Mouse (Mus musculus): ENCODE data around the gene Tmem190. TPM values are rescaled to one million over a fixed set of nuclear protein-coding genes. Genes with fewer than 3 reads are reported as not detected.

The Tmem190 gene
- not detected in 2 replicates for polyA plus RNA-seq (2012; rRNA removed)

DNA sequence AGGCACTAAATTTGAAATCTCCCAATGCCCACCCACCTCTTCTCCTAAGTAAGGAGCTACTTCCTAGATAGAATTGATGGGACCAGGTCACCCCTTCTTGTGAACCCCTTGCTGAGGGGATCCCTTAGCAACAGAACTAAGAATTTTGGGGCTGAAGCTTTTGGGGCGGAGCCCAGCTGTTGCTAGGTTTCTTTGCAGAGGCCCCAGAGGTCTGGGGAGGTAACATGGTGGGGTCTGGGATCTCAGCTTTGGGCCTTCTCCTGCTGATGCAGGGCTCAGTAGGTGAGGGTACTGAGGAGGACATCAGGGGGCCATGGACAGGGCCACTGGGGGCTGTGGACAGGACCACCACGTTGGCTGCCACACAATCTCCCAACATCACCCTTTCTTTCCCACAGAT is at the start of gene Tmem190, which contains the start of gene Il11:
TSS of gene Tmem190 (plus strand) at position 179 of the 400 bp plus-strand sequence.
TSS of gene Il11 (minus strand) at position 101 of the 400 bp plus-strand sequence.
- Histone ChIP-seq H3K27ac (ENCODE audit: insufficient read depth, low read length) (no peak within 1 kb of the TSS), H3K4me1 (ENCODE audit: control insufficient read depth, insufficient read depth, low read length) (no peaks in the 10 kb centered on the region), H3K4me3 (ENCODE audit: insufficient read depth, low read length) (no peak within 1 kb of the TSS)
- TF ChIP-seq CTCF (IDR thresholded peaks at IDR 0.05; ENCODE audit: extremely low read depth, insufficient read depth, low read length) = no peak
- no peak for TF ChIP-seq POLR2A (IDR thresholded peaks at IDR 0.05; ENCODE audit: extremely low read depth, insufficient read depth, low read length)

DNA sequence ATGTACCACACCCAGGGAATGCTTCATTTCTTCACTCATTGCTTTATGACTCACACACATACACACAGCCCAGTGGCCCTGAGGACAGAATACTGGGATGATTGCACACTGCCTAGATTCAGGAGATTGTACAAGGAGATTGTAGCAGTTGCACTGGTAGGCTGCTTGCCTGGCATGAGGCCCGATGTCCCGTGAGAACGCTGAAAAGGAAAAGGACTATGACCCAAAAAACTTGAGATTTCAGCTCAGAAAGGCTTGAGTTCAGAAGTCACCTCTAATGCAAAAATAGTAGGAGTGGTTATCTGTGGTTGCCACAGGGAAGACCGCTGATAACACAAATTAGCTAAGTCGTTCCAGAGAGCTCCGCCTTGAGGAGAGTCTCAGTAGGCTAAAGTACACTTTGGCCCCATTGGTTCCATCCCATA is 49.8 kb upstream of the Tmem190 start:
- no peak overlapping the region for H3K4me3 ChIP-seq (ENCODE audit: insufficient read depth, low read length)
- H3K4me1 ChIP-seq (ENCODE audit: control insufficient read depth, insufficient read depth, low read length) = no peaks in the 10 kb centered on the region
- no peak for TF ChIP-seq CTCF (IDR thresholded peaks at IDR 0.05; ENCODE audit: extremely low read depth, insufficient read depth, low read length)
- no peak for TF ChIP-seq POLR2A (IDR thresholded peaks at IDR 0.05; ENCODE audit: extremely low read depth, insufficient read depth, low read length)
- H3K27ac ChIP-seq (ENCODE audit: insufficient read depth, low read length) = no peak overlapping the region

DNA sequence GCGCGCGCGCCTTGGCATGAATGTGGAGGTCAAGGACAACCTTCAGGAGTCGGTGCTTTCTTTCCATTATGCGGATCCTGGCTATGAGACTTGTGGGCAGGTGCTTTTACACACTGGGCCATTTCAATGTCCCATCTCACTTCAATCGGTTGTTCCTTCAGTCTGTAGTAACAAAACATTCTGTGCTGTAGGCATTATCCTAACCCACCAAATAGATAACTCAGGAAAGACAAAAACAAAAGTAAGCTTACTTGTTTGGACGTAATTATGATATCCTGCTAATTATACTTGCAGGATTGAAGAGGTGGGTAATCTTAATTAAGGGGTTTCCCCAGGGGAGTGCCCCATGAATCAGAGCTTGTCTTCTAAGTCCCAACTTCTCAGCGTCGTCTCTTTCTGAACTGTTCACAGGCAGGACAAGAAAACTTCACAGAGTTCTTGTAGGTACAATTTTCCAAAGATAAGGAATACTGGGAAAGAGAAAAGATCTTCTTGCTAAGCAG is 43.6 kb upstream of the Tmem190 start:
- H3K4me3 ChIP-seq (ENCODE audit: insufficient read depth, low read length) = no peak overlapping the region; the same call in 1 of the 2 replicates
- 0 out of 2 replicates have a peak, but pooled peaks cover 3% of the 10 kb centered on the region for H3K4me1 ChIP-seq (ENCODE audit: control insufficient read depth, insufficient read depth, low read length)
- H3K27ac ChIP-seq (ENCODE audit: insufficient read depth, low read length) = no peak overlapping the region
- TF ChIP-seq CTCF (IDR thresholded peaks at IDR 0.05; ENCODE audit: extremely low read depth, insufficient read depth, low read length) (no peak), POLR2A (IDR thresholded peaks at IDR 0.05; ENCODE audit: extremely low read depth, insufficient read depth, low read length) (no peak)

DNA sequence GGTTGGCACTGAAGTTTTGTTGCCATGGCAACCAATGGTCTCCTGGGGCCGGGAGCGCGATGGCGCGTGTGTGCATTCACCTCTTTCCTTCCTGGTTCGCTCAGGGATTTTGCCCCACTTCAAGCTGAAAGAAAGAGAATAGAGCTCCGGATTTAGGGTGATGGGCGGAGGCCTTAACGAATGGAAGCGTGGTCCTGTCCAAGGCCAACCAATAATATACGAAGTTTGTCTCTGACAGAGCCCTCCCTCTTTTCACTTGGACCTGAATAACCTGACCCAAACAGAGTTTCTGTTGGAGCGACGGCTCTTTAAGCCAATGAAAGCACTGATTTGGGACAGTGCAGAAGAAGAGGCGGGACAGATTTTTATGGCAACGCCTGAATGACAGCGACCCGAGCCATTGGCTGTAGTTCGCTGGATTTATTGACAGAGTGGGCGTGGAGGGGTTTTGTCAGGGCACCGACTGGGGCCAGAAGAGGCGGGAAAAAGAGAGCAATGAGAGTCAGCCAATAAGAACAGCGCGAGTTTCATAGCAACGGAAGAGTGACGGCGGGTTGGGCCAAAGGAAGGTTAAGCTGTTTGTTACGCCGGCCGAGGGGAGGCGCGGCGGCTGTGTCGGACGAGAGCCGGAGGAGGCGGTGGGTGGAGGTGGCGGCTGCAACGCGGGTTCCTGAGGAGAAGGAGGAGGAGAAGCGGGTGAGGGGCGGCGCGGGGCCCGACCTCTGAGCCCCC is 43.0 kb upstream of the Tmem190 start, which contains the start of gene Kmt5c:
TSS of gene Kmt5c (plus strand) at position 572 of the 732 bp plus-strand sequence.
- Histone ChIP-seq H3K4me3 (ENCODE audit: insufficient read depth, low read length) (peak within 1 kb of the TSS; percentile 64), H3K4me1 (ENCODE audit: control insufficient read depth, insufficient read depth, low read length) (0 out of 2 replicates have a peak, but pooled peaks cover 3% of the 10 kb centered on the region), H3K27ac (ENCODE audit: insufficient read depth, low read length) (peak within 1 kb of the TSS; percentile 82)
- TF ChIP-seq CTCF (IDR thresholded peaks at IDR 0.05; ENCODE audit: extremely low read depth, insufficient read depth, low read length) (no peak), POLR2A (IDR thresholded peaks at IDR 0.05; ENCODE audit: extremely low read depth, insufficient read depth, low read length) (peak; percentile 80)

DNA sequence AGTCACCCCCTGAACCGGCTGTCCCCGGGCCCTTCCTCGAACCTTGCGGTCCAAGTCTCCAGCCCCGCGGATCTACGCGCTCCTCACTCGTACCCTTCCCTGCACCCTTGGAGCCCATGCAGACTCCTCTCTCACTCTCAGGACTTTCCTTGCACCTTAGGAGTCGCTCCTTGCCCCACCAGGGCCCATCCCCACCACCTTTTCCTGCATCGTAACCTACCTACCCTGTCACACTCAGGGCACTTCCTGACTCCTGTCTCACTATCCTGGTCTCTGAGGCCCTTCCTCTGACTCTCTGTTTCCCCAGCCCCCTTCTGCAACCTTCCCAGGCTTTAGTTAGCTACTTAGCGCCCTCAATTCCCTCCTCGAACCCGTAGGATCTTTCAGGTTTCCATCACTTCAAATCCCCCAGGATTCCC is 42.4 kb upstream of the Tmem190 start:
- no peak for TF ChIP-seq CTCF (IDR thresholded peaks at IDR 0.05; ENCODE audit: extremely low read depth, insufficient read depth, low read length)
- no peak for TF ChIP-seq POLR2A (IDR thresholded peaks at IDR 0.05; ENCODE audit: extremely low read depth, insufficient read depth, low read length)
- Histone ChIP-seq H3K4me1 (ENCODE audit: control insufficient read depth, insufficient read depth, low read length) (0 out of 2 replicates have a peak, but pooled peaks cover 3% of the 10 kb centered on the region), H3K27ac (ENCODE audit: insufficient read depth, low read length) (peak overlapping the region; percentile 82), H3K4me3 (ENCODE audit: insufficient read depth, low read length) (peak overlapping the region; percentile 64)

DNA sequence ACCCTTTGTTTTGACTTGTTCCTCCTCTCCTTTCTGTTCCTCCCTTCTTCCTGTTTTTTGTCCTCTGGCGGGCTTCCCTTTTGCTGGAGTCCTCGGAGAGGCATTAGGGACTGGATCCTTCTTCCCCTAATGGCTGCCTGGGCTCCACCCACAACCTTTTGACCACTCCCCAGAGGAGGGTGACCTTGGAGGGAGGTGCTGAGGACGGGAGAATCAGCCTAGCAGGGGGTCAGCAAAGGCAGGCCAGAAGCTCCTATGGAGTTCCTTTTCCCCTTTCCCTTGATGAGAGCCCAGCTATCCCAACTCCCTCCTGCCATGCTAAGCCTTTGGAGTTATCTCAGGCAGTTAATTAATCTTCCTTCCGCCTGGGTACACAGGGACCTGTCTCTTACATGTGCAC is 41.6 kb upstream of the Tmem190 start:
- Histone ChIP-seq H3K4me3 (ENCODE audit: insufficient read depth, low read length) (peak overlapping the region; percentile 64; the same call in 1 of the 2 replicates), H3K27ac (ENCODE audit: insufficient read depth, low read length) (peak overlapping the region; percentile 82; the same call in 1 of the 2 replicates), H3K4me1 (ENCODE audit: control insufficient read depth, insufficient read depth, low read length) (0 out of 2 replicates have a peak, but pooled peaks cover 3% of the 10 kb centered on the region)
- TF ChIP-seq POLR2A (IDR thresholded peaks at IDR 0.05; ENCODE audit: extremely low read depth, insufficient read depth, low read length) (no peak), CTCF (IDR thresholded peaks at IDR 0.05; ENCODE audit: extremely low read depth, insufficient read depth, low read length) (no peak)

DNA sequence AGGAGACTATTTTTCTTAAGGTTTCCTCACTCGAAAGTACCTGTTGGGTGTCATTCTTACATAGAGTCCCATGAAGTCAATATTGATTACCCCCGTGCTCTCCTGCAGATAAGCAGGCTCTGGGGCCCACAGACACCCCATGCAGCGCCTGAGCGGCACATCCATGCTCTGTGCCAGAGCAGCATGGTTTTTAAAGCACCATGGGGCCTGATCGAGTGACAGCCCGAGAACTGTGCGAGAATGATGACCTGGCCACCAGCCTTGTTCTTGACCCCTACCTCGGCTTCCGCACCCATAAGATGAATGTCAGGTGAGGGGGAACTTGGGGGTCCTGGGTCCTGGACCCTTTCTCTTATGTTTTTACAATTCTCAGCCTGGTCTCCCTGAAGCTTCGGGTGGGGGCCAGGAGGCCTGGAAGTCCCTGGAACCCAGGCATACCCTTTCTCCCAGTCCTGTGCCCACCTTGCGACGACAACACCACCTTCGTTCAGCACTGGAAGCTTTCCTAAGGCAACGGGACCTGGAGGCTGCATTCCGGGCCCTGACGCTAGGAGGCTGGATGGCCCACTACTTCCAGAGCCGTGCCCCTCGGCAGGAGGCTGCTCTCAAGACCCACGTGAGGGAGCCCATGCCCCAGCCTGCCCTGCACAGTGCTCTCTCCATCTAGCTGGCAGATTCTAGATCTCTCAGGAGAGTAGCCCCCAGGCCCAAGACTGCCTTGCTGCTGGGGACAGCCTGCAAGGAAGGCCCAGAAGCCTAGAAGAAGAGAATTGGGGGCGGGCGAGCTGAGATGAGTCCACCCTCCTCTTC is 40.9 kb upstream of the Tmem190 start:
- no peak overlapping the region for H3K27ac ChIP-seq (ENCODE audit: insufficient read depth, low read length)
- H3K4me1 ChIP-seq (ENCODE audit: control insufficient read depth, insufficient read depth, low read length) = 0 out of 2 replicates have a peak, but pooled peaks cover 3% of the 10 kb centered on the region
- TF ChIP-seq CTCF (IDR thresholded peaks at IDR 0.05; ENCODE audit: extremely low read depth, insufficient read depth, low read length) (no peak), POLR2A (IDR thresholded peaks at IDR 0.05; ENCODE audit: extremely low read depth, insufficient read depth, low read length) (no peak)
- no peak overlapping the region; the same call in 1 of the 2 replicates for H3K4me3 ChIP-seq (ENCODE audit: insufficient read depth, low read length)

DNA sequence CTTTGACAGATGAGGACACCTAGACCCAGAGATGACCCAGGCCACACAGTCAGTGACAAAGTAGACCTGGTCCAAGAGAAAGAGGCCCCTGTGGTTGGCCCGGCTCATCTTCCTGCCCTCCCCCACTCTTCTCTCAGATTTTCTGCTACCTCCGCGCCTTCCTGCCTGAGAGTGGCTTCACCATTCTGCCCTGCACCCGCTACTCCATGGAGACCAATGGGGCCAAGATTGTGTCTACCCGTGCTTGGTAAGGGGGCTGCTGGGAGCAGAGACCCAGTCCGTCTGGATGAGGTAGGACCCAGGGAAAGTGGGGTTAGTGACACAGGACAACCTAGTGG is 40.3 kb upstream of the Tmem190 start:
- 0 out of 2 replicates have a peak, but pooled peaks cover 3% of the 10 kb centered on the region for H3K4me1 ChIP-seq (ENCODE audit: control insufficient read depth, insufficient read depth, low read length)
- no peak for TF ChIP-seq CTCF (IDR thresholded peaks at IDR 0.05; ENCODE audit: extremely low read depth, insufficient read depth, low read length)
- TF ChIP-seq POLR2A (IDR thresholded peaks at IDR 0.05; ENCODE audit: extremely low read depth, insufficient read depth, low read length) = no peak
- H3K27ac ChIP-seq (ENCODE audit: insufficient read depth, low read length) = no peak overlapping the region
- H3K4me3 ChIP-seq (ENCODE audit: insufficient read depth, low read length) = no peak overlapping the region

DNA sequence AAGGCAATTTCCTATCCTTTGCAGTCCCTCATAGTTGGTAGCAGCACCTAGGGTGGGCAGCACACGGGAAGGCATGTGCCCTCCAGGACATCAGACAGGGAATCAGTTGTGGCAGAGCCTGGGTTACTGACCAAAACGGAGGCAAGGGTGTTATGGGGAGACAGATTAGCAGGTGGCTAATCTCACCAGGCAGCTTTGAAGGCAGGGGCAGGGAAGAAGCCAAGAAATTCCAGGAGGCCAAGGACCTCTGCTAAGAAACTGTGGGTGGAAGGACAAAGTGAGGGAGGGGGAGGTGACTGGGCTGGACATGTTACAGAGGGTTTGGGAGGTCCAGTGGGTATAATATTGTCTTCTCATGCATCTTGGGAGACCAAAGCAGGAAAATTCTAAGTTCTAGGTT is 39.4 kb upstream of the Tmem190 start:
- Histone ChIP-seq H3K4me1 (ENCODE audit: control insufficient read depth, insufficient read depth, low read length) (0 out of 2 replicates have a peak, but pooled peaks cover 3% of the 10 kb centered on the region), H3K4me3 (ENCODE audit: insufficient read depth, low read length) (no peak overlapping the region), H3K27ac (ENCODE audit: insufficient read depth, low read length) (no peak overlapping the region)
- TF ChIP-seq POLR2A (IDR thresholded peaks at IDR 0.05; ENCODE audit: extremely low read depth, insufficient read depth, low read length) = no peak
- TF ChIP-seq CTCF (IDR thresholded peaks at IDR 0.05; ENCODE audit: extremely low read depth, insufficient read depth, low read length) = no peak
